Mouse (Mus musculus): ENCODE data around the gene Mgrn1. TPM values are rescaled to one million over a fixed set of nuclear protein-coding genes. Genes with fewer than 3 reads are reported as not detected.

Gene Mgrn1
- total RNA-seq, 2 experiments from 2014 or later = 211 to 212 TPM

- no peak overlapping the region for H3K27ac ChIP-seq
- TF ChIP-seq CTCF (conservative IDR thresholded peaks at IDR 0.05) = no peak
- no peak for DNase-seq (ENCODE audit: low spot score in 2 of 2)
- H3K4me3 ChIP-seq = no peak overlapping the region
These were observed 19.9 kb upstream of the Mgrn1 start for GRCm38 (mm10) chr16:4866101-4866695.

DNA sequence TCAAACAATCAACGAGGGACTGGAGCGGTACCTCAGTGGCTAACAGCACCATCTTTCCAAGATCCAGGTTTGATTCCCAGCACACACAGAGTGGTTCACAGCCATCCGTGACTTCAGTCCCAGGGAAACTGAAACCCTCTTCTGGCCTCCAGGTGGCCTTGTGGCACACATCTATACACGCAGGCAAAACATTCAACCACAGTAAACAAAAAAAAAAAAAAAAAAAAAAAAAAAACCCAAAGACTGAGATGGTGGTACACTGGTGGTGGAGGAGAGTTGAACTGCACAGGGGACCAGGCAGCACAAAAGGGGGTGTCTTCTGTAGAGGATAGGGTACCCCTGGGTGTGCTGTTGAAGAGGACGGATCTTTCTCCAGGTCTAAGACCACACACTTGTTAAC is 15.6 kb upstream of the Mgrn1 start:
- H3K4me3 ChIP-seq = no peak overlapping the region
- no peak for DNase-seq (ENCODE audit: low spot score in 2 of 2)
- no peak overlapping the region for H3K27ac ChIP-seq
- TF ChIP-seq CTCF (conservative IDR thresholded peaks at IDR 0.05) = no peak

DNA sequence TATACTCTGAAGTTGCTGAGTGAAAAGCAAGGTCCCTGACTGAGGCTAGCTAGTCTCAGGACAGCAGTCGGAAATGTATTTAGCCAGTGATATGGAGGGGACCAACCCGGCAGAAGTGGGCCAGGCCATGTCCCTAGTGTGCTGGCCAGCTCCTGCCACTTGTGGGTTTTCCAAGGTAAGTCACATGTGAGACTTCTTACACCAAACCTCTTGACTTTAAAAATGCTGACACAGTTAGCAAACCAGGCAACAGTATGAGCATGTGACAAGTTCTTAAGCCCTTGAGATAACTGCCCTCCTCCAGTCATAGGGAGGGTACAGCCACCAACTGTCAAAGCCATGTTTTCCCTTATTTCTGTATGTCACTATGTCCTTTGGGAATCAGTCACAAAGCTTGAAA is 14.1 kb upstream of the Mgrn1 start:
- no peak for TF ChIP-seq CTCF (conservative IDR thresholded peaks at IDR 0.05)
- no peak overlapping the region for H3K4me3 ChIP-seq
- no peak for DNase-seq (ENCODE audit: low spot score in 2 of 2)
- no peak overlapping the region for H3K27ac ChIP-seq

GRCm38 (mm10) chr16:4875198-4876032 is 10.6 kb upstream of the Mgrn1 start:
- Histone ChIP-seq H3K4me3 (no peak overlapping the region), H3K27ac (peak overlapping the region; percentile 28; the same call in 1 of the 2 replicates)
- DNase-seq (ENCODE audit: low spot score in 2 of 2) = no peak
- no peak for TF ChIP-seq CTCF (conservative IDR thresholded peaks at IDR 0.05)

DNA sequence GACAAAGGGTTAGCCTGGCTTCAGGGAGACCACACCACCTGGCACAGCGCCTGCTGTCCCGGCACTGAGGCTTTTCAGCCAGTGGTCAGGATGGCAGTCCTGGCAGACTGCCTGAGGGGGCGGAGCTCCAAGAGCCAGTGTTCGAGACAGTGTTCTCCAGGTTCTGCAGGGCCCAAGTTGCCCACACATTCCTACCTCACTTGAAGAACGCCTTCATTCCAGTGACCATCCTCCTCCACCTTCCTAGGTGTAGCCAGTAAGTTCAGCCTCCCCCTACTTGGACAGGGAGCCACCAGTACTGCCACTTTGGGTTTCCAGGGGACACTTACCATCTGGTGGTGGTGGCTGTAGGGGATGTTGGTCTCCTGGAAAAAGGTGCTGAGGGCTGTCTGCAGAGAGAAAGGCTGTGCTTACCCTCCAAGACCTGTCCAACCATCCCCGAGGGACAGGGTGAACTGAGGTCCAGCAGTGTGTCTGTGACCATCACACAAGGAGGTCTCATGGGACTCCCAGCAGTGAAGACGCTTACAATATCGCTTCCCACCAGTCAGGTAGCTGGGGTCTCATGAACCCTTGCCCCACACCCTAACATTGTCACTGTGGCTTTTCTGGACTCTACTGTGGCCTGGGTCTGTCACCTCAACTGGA is 9.9 kb upstream of the Mgrn1 start:
- no peak for TF ChIP-seq CTCF (conservative IDR thresholded peaks at IDR 0.05)
- peak in 1 of 2 experiments; percentile 59 for DNase-seq (ENCODE audit: low spot score in 2 of 2)
- peak overlapping the region; percentile 28; the same call in 1 of the 2 replicates for H3K27ac ChIP-seq
- no peak overlapping the region for H3K4me3 ChIP-seq

DNA sequence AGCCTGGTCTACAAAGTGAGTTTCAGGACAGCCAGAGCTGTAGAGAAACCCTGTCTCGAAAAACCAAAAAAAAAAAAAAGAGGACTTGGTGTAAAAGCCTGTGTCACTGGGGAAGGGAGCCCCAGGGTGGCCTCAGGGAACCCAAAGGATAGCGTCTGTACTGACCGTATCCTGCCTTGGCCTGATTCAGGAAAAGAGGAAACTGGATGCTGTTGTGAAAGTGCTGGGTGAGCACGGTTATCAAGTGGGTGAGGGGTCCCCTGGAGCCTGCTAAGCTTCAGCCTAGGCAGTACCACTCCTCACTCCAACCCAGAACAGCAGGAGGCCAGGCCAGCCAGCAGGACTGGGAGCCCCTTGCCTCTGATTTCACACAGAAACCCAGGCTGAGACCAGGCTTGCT is 8.9 kb upstream of the Mgrn1 start:
- DNase-seq (ENCODE audit: low spot score in 2 of 2) = no peak
- Histone ChIP-seq H3K4me3 (no peak overlapping the region), H3K27ac (no peak overlapping the region)
- no peak for TF ChIP-seq CTCF (conservative IDR thresholded peaks at IDR 0.05)

GRCm38 (mm10) chr16:4877701-4878100 is 8.3 kb upstream of the Mgrn1 start:
- TF ChIP-seq CTCF (conservative IDR thresholded peaks at IDR 0.05) = no peak
- Histone ChIP-seq H3K27ac (peak overlapping the region; percentile 99), H3K4me3 (peak overlapping the region; percentile 100)
- DNase-seq (ENCODE audit: low spot score in 2 of 2) = no peak

- Histone ChIP-seq H3K4me3 (peak overlapping the region; percentile 100), H3K27ac (peak overlapping the region; percentile 99)
- no peak for TF ChIP-seq CTCF (conservative IDR thresholded peaks at IDR 0.05)
- no peak for DNase-seq (ENCODE audit: low spot score in 2 of 2)
These were observed 7.7 kb upstream of the Mgrn1 start for GRCm38 (mm10) chr16:4878192-4878885.

DNA sequence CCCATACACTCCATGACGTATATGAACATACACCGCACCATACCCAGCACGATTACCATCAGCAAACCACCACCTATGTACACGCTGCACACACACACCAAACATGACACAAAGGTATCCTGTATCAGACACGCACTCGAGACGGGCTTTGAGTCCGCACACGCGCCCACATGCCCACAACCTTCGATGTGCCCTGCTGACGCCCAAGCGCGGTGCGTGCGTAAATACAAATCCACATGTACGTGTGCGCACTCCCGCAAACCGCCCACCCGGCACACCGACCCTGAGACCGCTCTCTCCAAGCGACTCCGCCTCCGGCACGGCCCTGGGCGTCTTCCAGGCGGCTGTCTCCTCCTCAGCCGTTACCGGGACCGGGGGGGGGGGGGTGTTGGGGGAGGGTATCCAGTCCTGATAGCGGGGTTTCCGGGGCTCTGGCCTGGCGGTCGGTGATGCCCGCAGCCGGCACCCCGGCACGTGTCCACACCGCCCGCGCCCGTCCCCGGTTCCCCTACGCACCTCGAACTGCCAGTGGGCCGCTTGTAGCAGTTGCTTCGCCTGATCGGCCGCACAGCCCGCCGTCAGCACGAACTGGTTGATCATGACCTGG is 6.8 kb upstream of the Mgrn1 start:
- TF ChIP-seq CTCF (conservative IDR thresholded peaks at IDR 0.05) = no peak

DNA sequence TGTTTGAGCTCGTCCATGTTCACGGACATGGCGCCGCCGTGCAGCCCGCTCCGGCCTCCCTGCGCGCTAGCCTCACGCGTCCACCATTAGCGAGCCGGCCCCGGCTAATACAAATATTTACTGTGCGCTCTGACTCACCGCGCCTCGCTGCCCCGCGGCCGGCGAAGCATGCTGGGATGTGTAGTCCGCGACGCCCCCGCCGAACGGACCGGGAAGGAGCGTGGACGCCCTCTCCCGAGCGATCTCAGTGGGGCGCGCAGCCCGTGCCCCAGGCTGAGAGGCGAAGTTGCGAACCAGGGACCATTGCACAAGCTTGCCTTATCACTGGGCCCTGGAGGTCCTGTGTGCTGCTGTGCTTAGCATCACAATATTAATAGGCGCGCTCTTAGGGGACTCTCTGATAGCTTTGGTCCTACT is 6.3 kb upstream of the Mgrn1 start:
- Histone ChIP-seq H3K4me3 (peak overlapping the region; percentile 100), H3K27ac (peak overlapping the region; percentile 99)
- TF ChIP-seq CTCF (conservative IDR thresholded peaks at IDR 0.05) = peak; percentile 60
- DNase-seq (ENCODE audit: low spot score in 2 of 2) = peak; percentile 91

More for the DNA sequence above, 6.8 kb upstream of the Mgrn1 start:
- DNase-seq (ENCODE audit: low spot score in 2 of 2) = peak in 1 of 2 experiments; percentile 37
- Histone ChIP-seq H3K27ac (peak overlapping the region; percentile 99), H3K4me3 (peak overlapping the region; percentile 100)

- peak within 1 kb of the TSS; percentile 99 for H3K27ac ChIP-seq
- H3K4me3 ChIP-seq = peak within 1 kb of the TSS; percentile 100
- DNase-seq (ENCODE audit: low spot score in 2 of 2) = peak; percentile 98 to 99
- no peak for TF ChIP-seq CTCF (conservative IDR thresholded peaks at IDR 0.05)
These were observed 5.8 kb upstream of the Mgrn1 start, which contains the start of gene Ubald1 for GRCm38 (mm10) chr16:4880136-4880825. Gene Ubald1 (minus strand): TSS chr16:4880315.

All from layer of hippocampus, adult 2 months (tissue).